Mouse (Mus musculus) heart, adult 2 months (tissue): ENCODE data around the gene Tnfrsf25.

Experiments
- CTCF ChIP-seq: fragments of 200-600 bp; IDR thresholded peaks from 2 replicates; pipeline ENCODE4 v1.8.1; 2022; ENCODE audit warnings: antibody characterized with exemption, mild to moderate bottlenecking, moderate library complexity
- EP300 ChIP-seq: fragments of 200-500 bp; IDR thresholded peaks from 2 replicates; pipeline ENCODE4 v1.6.1; 2011; ENCODE audit warnings: low read depth, low read length, control low read depth; ENCODE audit not compliant: insufficient read depth

GRCm38 (mm10) chr4:152106746-152107145 lies 9.0 kb upstream of the Tnfrsf25 start:
- TF ChIP-seq CTCF (peak; percentile 16; the same call in 1 of the 2 replicates), EP300 (no peak)
